8 mouse cellular contexts compared by ENCODE assay signal in genomic region chr10:75063301-75063965, GRCm38 (mm10). TPM values are rescaled to one million over a fixed set of nuclear protein-coding genes. Genes with fewer than 3 reads are reported as not detected.
DNase-seq lines count a peak whose midpoint lies in the region; ATAC-seq and TF ChIP-seq lines count a peak whose summit lies in the region.

No protein-coding gene starts in this region.

- H3K27ac ChIP-seq in lung, embryonic 14.5 days (ENCODE audit: low read depth): no peak overlapping the region
- no peak overlapping the region for H3K27ac ChIP-seq in forebrain, embryonic 12.5 days
- H3K27ac ChIP-seq in midbrain, postnatal 0 days (ENCODE audit: low read depth, low read length): no peak overlapping the region

- peaks cover 20% of the 10 kb centered on the region for H3K4me1 ChIP-seq in lung, embryonic 14.5 days (ENCODE audit: insufficient read depth)
- H3K4me1 ChIP-seq in forebrain, embryonic 12.5 days: peaks cover 79% of the 10 kb centered on the region
- peaks cover 37% of the 10 kb centered on the region for H3K4me1 ChIP-seq in midbrain, postnatal 0 days (ENCODE audit: insufficient read depth, low read length)

- peak overlapping the region; percentile 94 for H3K4me2 ChIP-seq in lung, embryonic 14.5 days
- H3K4me2 ChIP-seq in forebrain, embryonic 12.5 days: peak overlapping the region; percentile 85
- H3K4me2 ChIP-seq in midbrain, postnatal 0 days (ENCODE audit: low read depth, low read length, poor library complexity, severe bottlenecking): peak overlapping the region; percentile 95

- no peak for DNase-seq in lung, embryonic 14.5 days
- DNase-seq in lung, postnatal 36 days: no peak
- DNase-seq in kidney, adult 9 months: peak; percentile 45
- no peak for DNase-seq in midbrain, postnatal 0 days (ENCODE audit: low spot score)
- DNase-seq in testis, postnatal 14 days (ENCODE audit: low spot score): no peak
- no peak for DNase-seq in T-cell, adult 2 months (ENCODE audit: low spot score)

- no peaks in the 10 kb centered on the region for H3K27me3 ChIP-seq in lung, embryonic 14.5 days (ENCODE audit: insufficient read depth, low read length)
- H3K27me3 ChIP-seq in forebrain, embryonic 12.5 days: peaks cover 11% of the 10 kb centered on the region; the same call in 1 of the 2 replicates
- H3K27me3 ChIP-seq in midbrain, postnatal 0 days (ENCODE audit: insufficient read depth, low read length): no peaks in the 10 kb centered on the region

- H3K9ac ChIP-seq in lung, embryonic 14.5 days: no peak overlapping the region
- H3K9ac ChIP-seq in forebrain, embryonic 12.5 days: peak overlapping the region; percentile 46; the same call in 1 of the 2 replicates
- H3K9ac ChIP-seq in midbrain, postnatal 0 days (replicated peaks; ENCODE audit: low read length, poor library complexity, severe bottlenecking): peak overlapping the region; percentile 33; the same call in 1 of the 2 replicates

- no peak for ATAC-seq in lung, embryonic 14.5 days (ENCODE audit: insufficient read depth)
- no peak for ATAC-seq in forebrain, embryonic 12.5 days (ENCODE audit: low FRiP score)
- no peak for ATAC-seq in midbrain, postnatal 0 days (ENCODE audit: low FRiP score)
- ATAC-seq in erythroblast, adult 5-6 weeks (replicated peaks; ENCODE audit: low FRiP score, poor library complexity, severe bottlenecking): no peak

- no peak for TF ChIP-seq CTCF in lung, embryonic 14.5 days (IDR thresholded peaks at IDR 0.05; ENCODE audit: low read depth)
- no peak for TF ChIP-seq CTCF in midbrain, postnatal 0 days (IDR thresholded peaks at IDR 0.05)

- H3K36me3 ChIP-seq in lung, embryonic 14.5 days (ENCODE audit: insufficient read depth): peaks cover 2% of the 10 kb centered on the region; the same call in 1 of the 2 replicates
- peaks cover 18% of the 10 kb centered on the region; the same call in 1 of the 2 replicates for H3K36me3 ChIP-seq in forebrain, embryonic 12.5 days (replicated peaks)
- no peaks in the 10 kb centered on the region for H3K36me3 ChIP-seq in midbrain, postnatal 0 days (ENCODE audit: insufficient read depth, low read length)

- peak overlapping the region; percentile 85 for H3K4me3 ChIP-seq in lung, embryonic 14.5 days (ENCODE audit: low read depth, low read length)
- H3K4me3 ChIP-seq in forebrain, embryonic 12.5 days (replicated peaks): peak overlapping the region; percentile 89
- peak overlapping the region; percentile 64 for H3K4me3 ChIP-seq in midbrain, postnatal 0 days (ENCODE audit: low read depth, low read length)

- H3K9me3 ChIP-seq in lung, embryonic 14.5 days (ENCODE audit: low read depth, low read length): no peaks in the 10 kb centered on the region
- no peaks in the 10 kb centered on the region for H3K9me3 ChIP-seq in forebrain, embryonic 12.5 days
- no peaks in the 10 kb centered on the region for H3K9me3 ChIP-seq in midbrain, postnatal 0 days (ENCODE audit: low read length)

- WGBS in lung, embryonic 14.5 days: 34% methylated on average over 12 of the region's 12 CpGs
- 52% methylated on average over 12 of the region's 12 CpGs for WGBS in forebrain, embryonic 12.5 days
- 40% methylated on average over 12 of the region's 12 CpGs for WGBS in midbrain, postnatal 0 days

RNA-seq across cellular contexts. Expression of gene Bcr, which starts 3.0 kb away (rescaled TPM):
- polyA plus RNA-seq in lung, embryonic 14.5 days (2014; fragmentation: Nextera tagmentation; extraction: Ambion mirVana): 10.9 and 11.5 TPM in 2 replicates
- 11.5 TPM in 2 replicates for polyA plus RNA-seq in forebrain, embryonic 12.5 days (2016; fragmentation: Nextera tagmentation; extraction: Ambion mirVana)
- total RNA-seq in midbrain, postnatal 0 days (2014; rRNA removed): 59.8 and 63.5 TPM in 2 replicates
- 9.4 and 11.0 TPM in 2 replicates for polyA plus RNA-seq in midbrain, postnatal 0 days (2015; fragmentation: Nextera tagmentation; extraction: Ambion mirVana)
- 2.7 and 3.7 TPM in 2 replicates for total RNA-seq in erythroblast, adult 5-6 weeks (2015; ENCODE audit: low replicate concordance)
- 2.3 and 4.9 TPM in 2 replicates for total RNA-seq in erythroblast, adult 5-6 weeks (2017; ENCODE audit: low replicate concordance)

RNA-seq across cellular contexts. Expression of gene Rab36, which starts 26.6 kb away (rescaled TPM):
- 12.8 and 14.8 TPM in 2 replicates for polyA plus RNA-seq in lung, embryonic 14.5 days (2014; fragmentation: Nextera tagmentation; extraction: Ambion mirVana)
- polyA plus RNA-seq in forebrain, embryonic 12.5 days (2016; fragmentation: Nextera tagmentation; extraction: Ambion mirVana): 12.2 and 13.5 TPM in 2 replicates
- 15.5 and 18.1 TPM in 2 replicates for total RNA-seq in midbrain, postnatal 0 days (2014; rRNA removed)
- polyA plus RNA-seq in midbrain, postnatal 0 days (2015; fragmentation: Nextera tagmentation; extraction: Ambion mirVana): 28.4 and 30.9 TPM in 2 replicates
- total RNA-seq in erythroblast, adult 5-6 weeks (2015; ENCODE audit: low replicate concordance): 1.3 TPM in 1 of 2 replicates, not detected in the other
- 1.4 TPM in 1 of 2 replicates, not detected in the other for total RNA-seq in erythroblast, adult 5-6 weeks (2017; ENCODE audit: low replicate concordance)

RNA-seq across cellular contexts. Expression of gene Rsph14, which starts 31.0 kb away (rescaled TPM):
- not detected in 2 replicates for polyA plus RNA-seq in lung, embryonic 14.5 days (2014; fragmentation: Nextera tagmentation; extraction: Ambion mirVana)
- polyA plus RNA-seq in forebrain, embryonic 12.5 days (2016; fragmentation: Nextera tagmentation; extraction: Ambion mirVana): 0.72 TPM in 1 of 2 replicates, not detected in the other
- 0.27 and 1.5 TPM in 2 replicates for total RNA-seq in midbrain, postnatal 0 days (2014; rRNA removed)
- 0.43 and 1.2 TPM in 2 replicates for polyA plus RNA-seq in midbrain, postnatal 0 days (2015; fragmentation: Nextera tagmentation; extraction: Ambion mirVana)
- not detected in 2 replicates for total RNA-seq in erythroblast, adult 5-6 weeks (2015; ENCODE audit: low replicate concordance)
- total RNA-seq in erythroblast, adult 5-6 weeks (2017; ENCODE audit: low replicate concordance): not detected in 2 replicates
